Mouse (Mus musculus) thymus, adult 2 months (tissue): ENCODE results near the gene E2f2.

Source experiments
- CTCF ChIP-seq: fragments of 200-500 bp; IDR thresholded peaks from 2 replicates; pipeline ENCODE4 v1.5.1; 2012; ENCODE audit warnings: mild to moderate bottlenecking, control low read depth, low read length, moderate library complexity, borderline replicate concordance; ENCODE audit not compliant: control insufficient read depth, poor library complexity, insufficient read depth; ENCODE audit errors: extremely low read depth
- POLR2A ChIP-seq: fragments of 200-500 bp; IDR thresholded peaks from 2 replicates; pipeline ENCODE4 v1.6.1; 2012; ENCODE audit warnings: mild to moderate bottlenecking, low read length, control low read depth, moderate library complexity; ENCODE audit not compliant: control insufficient read depth, poor library complexity, insufficient read depth; ENCODE audit errors: extremely low read depth

- TF ChIP-seq CTCF (no peak), POLR2A (peak; percentile 23; the same call in 1 of the 2 replicates)
Measured at GRCm38 (mm10) chr4:136180408-136181330, 8.5 kb downstream of the E2f2 start.
